Mouse (Mus musculus): Measurements from ENCODE around the gene Gm10392. TPM values are rescaled to one million over a fixed set of nuclear protein-coding genes. Genes with fewer than 3 reads are reported as not detected.

Gene Gm10392
- polyA plus RNA-seq, 2 experiments = not detected

DNA sequence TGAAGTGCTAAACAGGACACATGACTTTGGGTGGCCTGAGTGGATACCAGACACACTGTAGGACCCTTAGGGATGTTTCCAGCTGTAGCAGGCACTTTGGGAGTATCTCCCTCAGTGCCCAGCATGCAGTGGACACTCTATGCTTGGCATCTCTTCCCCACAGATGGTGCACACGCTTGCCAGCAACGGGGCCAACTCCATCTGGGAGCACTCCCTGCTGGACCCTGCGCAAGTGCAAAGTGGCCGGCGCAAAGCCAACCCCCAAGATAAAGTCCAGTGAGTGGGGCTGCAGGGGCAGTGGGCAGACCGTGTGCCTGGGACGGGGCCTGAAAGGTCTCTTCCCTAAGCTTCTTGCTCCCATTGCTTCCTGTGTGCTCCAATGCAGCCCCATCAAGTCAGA lies 19.6 kb downstream of the Gm10392 start:
- ATAC-seq (ENCODE audit: insufficient read depth) (no peak), DNase-seq (ENCODE audit: low read depth in 3 of 3, low spot score in 3 of 3) (no peak)
- 90% methylated on average over 7 of the region's 7 CpGs for WGBS (ENCODE audit: insufficient replicate concordance)
- Histone ChIP-seq H3K27ac (no peak overlapping the region), H3K4me2 (ENCODE audit: low read depth) (no peak overlapping the region), H3K9ac (replicated peaks) (no peak overlapping the region), H3K27me3 (ENCODE audit: control insufficient read depth, insufficient read depth, low read length) (no peaks in the 10 kb centered on the region), H3K4me3 (ENCODE audit: insufficient read depth in 1 of 2, low read depth in 2 of 2, low read length in 2 of 2) (no peak overlapping the region), H3K36me3 (replicated peaks; ENCODE audit: control insufficient read depth, insufficient read depth, low read depth) (no peaks in the 10 kb centered on the region; the same call in none of the 2 replicates), H3K9me3 (ENCODE audit: control insufficient read depth, low read length) (no peaks in the 10 kb centered on the region), H3K4me1 (replicated peaks; ENCODE audit: control insufficient read depth in 2 of 2, insufficient read depth in 2 of 2, low read length in 1 of 2) (peaks cover 0 to 14% of the 10 kb centered on the region in 2 experiments; a peak in 2 of 4 replicates)
- TF ChIP-seq EP300 (IDR thresholded peaks at IDR 0.05; ENCODE audit: low read depth) (no peak), CTCF (IDR thresholded peaks at IDR 0.05; ENCODE audit: low read depth) (no peak)

DNA sequence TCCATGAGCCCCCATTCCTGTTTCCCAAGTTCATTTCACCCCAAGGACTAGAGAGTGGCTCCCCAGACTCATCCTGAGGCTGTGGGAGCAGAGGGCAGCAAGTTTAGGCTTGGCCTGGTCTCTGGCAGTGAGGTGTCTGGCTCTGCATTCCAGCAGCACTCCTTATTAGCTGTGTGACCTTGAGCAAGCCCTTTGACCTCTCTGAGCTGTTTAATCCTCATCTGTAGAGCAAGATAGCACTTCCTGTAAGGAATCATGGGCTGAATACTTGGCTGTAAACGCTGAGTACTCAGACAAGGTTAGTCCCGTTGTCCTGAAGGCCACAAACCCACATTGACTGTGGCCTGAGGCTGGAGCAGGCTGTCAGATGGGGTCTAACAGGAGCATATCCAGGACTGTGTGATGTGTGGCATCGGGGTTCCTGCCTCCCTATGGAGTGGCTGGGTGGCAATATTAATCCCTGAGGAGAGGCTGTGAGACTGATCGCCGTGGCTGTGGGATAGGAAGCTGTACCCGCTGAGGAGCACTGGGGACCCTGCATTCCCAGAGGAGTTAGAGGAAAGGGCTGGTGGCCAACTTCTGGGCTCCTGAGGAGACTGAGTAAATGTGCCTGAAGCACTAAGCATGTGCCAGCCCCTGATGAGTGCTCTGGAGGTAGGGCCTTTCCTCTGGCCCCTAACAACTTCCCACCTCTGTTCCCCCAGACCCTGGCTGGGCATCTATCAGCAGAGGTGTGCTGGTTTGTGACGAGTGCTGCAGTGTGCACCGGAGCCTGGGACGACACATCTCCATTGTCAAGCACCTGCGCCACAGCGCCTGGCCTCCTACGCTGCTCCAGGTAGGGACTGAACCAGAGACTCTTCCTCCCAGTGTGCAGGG lies 20.5 kb downstream of the Gm10392 start:
- Histone ChIP-seq H3K4me3 (ENCODE audit: insufficient read depth in 1 of 2, low read depth in 2 of 2, low read length in 2 of 2) (no peak overlapping the region), H3K9ac (replicated peaks) (no peak overlapping the region), H3K9me3 (ENCODE audit: control insufficient read depth, low read length) (no peaks in the 10 kb centered on the region), H3K27ac (no peak overlapping the region), H3K4me1 (replicated peaks; ENCODE audit: control insufficient read depth in 2 of 2, insufficient read depth in 2 of 2, low read length in 1 of 2) (peaks cover 0 to 16% of the 10 kb centered on the region in 2 experiments; a peak in 2 of 4 replicates), H3K27me3 (ENCODE audit: control insufficient read depth, insufficient read depth, low read length) (no peaks in the 10 kb centered on the region), H3K36me3 (replicated peaks; ENCODE audit: control insufficient read depth, insufficient read depth, low read depth) (no peaks in the 10 kb centered on the region; the same call in none of the 2 replicates), H3K4me2 (ENCODE audit: low read depth) (no peak overlapping the region)
- no peak for TF ChIP-seq CTCF (IDR thresholded peaks at IDR 0.05; ENCODE audit: low read depth)
- TF ChIP-seq EP300 (IDR thresholded peaks at IDR 0.05; ENCODE audit: low read depth) = no peak
- DNase-seq (ENCODE audit: low read depth in 3 of 3, low spot score in 3 of 3) (no peak), ATAC-seq (ENCODE audit: insufficient read depth) (no peak)
- 78% methylated on average over 12 of the region's 12 CpGs for WGBS (ENCODE audit: insufficient replicate concordance)

DNA sequence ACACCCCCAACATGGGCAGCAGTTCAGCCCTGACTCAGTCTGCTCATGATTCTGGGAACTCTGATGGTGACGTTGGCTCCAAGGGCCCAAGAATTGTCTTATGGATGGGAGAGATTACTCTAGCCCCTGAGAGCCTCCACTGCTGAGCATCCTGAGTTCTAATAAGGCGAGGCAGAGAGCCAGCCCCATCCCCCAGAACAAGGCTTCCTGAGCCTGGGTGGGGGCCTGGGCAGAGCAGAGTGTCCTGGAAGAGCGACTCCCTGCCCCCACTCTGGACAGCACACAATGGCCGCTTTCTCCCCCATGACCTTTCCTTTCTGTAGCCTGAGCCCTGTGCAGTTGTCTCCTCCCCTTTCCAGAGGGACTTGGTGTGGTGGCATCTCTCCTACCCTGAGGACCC lies 21.1 kb downstream of the Gm10392 start:
- Histone ChIP-seq H3K4me3 (ENCODE audit: insufficient read depth in 1 of 2, low read depth in 2 of 2, low read length in 2 of 2) (no peak overlapping the region), H3K27me3 (ENCODE audit: control insufficient read depth, insufficient read depth, low read length) (no peaks in the 10 kb centered on the region), H3K9ac (replicated peaks) (no peak overlapping the region), H3K9me3 (ENCODE audit: control insufficient read depth, low read length) (no peaks in the 10 kb centered on the region), H3K4me1 (replicated peaks; ENCODE audit: control insufficient read depth in 2 of 2, insufficient read depth in 2 of 2, low read length in 1 of 2) (peaks cover 0 to 16% of the 10 kb centered on the region in 2 experiments; a peak in 2 of 4 replicates), H3K4me2 (ENCODE audit: low read depth) (no peak overlapping the region), H3K27ac (no peak overlapping the region), H3K36me3 (replicated peaks; ENCODE audit: control insufficient read depth, insufficient read depth, low read depth) (no peaks in the 10 kb centered on the region; the same call in none of the 2 replicates)
- ATAC-seq (ENCODE audit: insufficient read depth) (no peak), DNase-seq (ENCODE audit: low read depth in 3 of 3, low spot score in 3 of 3) (no peak)
- TF ChIP-seq CTCF (IDR thresholded peaks at IDR 0.05; ENCODE audit: low read depth) (no peak), EP300 (IDR thresholded peaks at IDR 0.05; ENCODE audit: low read depth) (no peak)
- WGBS (ENCODE audit: insufficient replicate concordance) = 64% methylated on average over 4 of the region's 4 CpGs

DNA sequence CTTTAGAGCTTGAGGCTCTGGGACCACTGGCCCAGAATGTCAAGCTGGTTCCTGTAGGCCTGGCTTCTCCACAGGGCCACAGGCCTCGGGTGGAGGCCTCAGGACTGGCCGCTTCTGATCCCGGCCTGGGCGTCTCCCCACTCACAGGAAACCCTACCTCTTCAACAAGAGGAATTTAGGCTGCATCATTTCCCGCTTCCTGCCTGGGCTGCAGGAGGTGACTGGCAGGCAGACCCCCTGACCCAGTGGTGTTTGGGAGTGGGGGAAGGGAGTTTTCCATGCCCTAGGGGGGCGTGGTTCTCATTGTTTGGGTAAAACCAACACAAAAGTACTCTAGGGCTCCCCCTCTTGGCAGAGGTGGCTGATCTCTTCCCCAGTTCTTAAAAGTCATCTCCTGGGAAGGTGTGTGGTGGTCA lies 21.6 kb downstream of the Gm10392 start:
- no peak overlapping the region for H3K27ac ChIP-seq
- H3K27me3 ChIP-seq (ENCODE audit: control insufficient read depth, insufficient read depth, low read length) = no peaks in the 10 kb centered on the region
- H3K4me2 ChIP-seq (ENCODE audit: low read depth) = no peak overlapping the region
- H3K4me1 ChIP-seq (replicated peaks; ENCODE audit: control insufficient read depth in 2 of 2, insufficient read depth in 2 of 2, low read length in 1 of 2) = peaks cover 1 to 16% of the 10 kb centered on the region in 2 experiments; a peak in 3 of 4 replicates
- 43% methylated on average over 6 of the region's 6 CpGs for WGBS (ENCODE audit: insufficient replicate concordance)
- H3K9ac ChIP-seq (replicated peaks) = no peak overlapping the region
- H3K36me3 ChIP-seq (replicated peaks; ENCODE audit: control insufficient read depth, insufficient read depth, low read depth) = no peaks in the 10 kb centered on the region; the same call in none of the 2 replicates
- no peaks in the 10 kb centered on the region for H3K9me3 ChIP-seq (ENCODE audit: control insufficient read depth, low read length)
- DNase-seq (ENCODE audit: low read depth in 3 of 3, low spot score in 3 of 3) = no peak
- H3K4me3 ChIP-seq (ENCODE audit: insufficient read depth in 1 of 2, low read depth in 2 of 2, low read length in 2 of 2) = no peak overlapping the region
- TF ChIP-seq EP300 (IDR thresholded peaks at IDR 0.05; ENCODE audit: low read depth) (no peak), CTCF (IDR thresholded peaks at IDR 0.05; ENCODE audit: low read depth) (peak; percentile 58)
- no peak for ATAC-seq (ENCODE audit: insufficient read depth)

DNA sequence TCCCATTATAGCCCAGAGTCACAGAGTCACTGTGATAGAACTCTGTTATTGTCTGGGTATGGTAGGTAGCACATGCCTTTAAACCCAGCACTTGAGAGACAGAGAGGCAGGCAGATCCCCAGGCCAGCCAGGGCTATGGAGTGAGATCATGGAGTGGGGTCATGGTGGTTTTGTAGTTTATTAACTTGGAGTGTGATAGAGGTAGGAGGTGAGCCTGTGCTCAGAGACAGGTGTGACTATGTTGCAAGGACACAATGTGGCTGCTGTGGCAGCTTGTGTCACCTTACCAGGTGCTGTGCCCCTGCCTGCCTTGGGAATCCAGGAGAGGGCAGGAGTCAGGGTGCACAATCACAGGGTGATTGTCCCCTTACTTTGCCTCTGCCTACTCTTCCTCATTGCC lies 23.5 kb downstream of the Gm10392 start:
- H3K27ac ChIP-seq = no peak overlapping the region
- H3K9ac ChIP-seq (replicated peaks) = no peak overlapping the region
- H3K4me3 ChIP-seq (ENCODE audit: insufficient read depth in 1 of 2, low read depth in 2 of 2, low read length in 2 of 2) = no peak overlapping the region
- no peak for ATAC-seq (ENCODE audit: insufficient read depth)
- no peaks in the 10 kb centered on the region for H3K9me3 ChIP-seq (ENCODE audit: control insufficient read depth, low read length)
- peaks cover 7 to 29% of the 10 kb centered on the region in 2 experiments; a peak in 3 of 4 replicates for H3K4me1 ChIP-seq (replicated peaks; ENCODE audit: control insufficient read depth in 2 of 2, insufficient read depth in 2 of 2, low read length in 1 of 2)
- TF ChIP-seq EP300 (IDR thresholded peaks at IDR 0.05; ENCODE audit: low read depth) (no peak), CTCF (IDR thresholded peaks at IDR 0.05; ENCODE audit: low read depth) (no peak)
- H3K4me2 ChIP-seq (ENCODE audit: low read depth) = no peak overlapping the region
- no peak for DNase-seq (ENCODE audit: low read depth in 3 of 3, low spot score in 3 of 3)
- no peaks in the 10 kb centered on the region; the same call in 1 of the 2 replicates for H3K36me3 ChIP-seq (replicated peaks; ENCODE audit: control insufficient read depth, insufficient read depth, low read depth)
- H3K27me3 ChIP-seq (ENCODE audit: control insufficient read depth, insufficient read depth, low read length) = peaks cover 3% of the 10 kb centered on the region
